Mouse (Mus musculus) thymus, postnatal 4 days (tissue): ENCODE results near the gene Cdc42ep3.

Experiments used
- DNase-seq: peaks from one replicate; pipeline ENCODE4 v3.0.0; 2021

Gene Cdc42ep3

DNA sequence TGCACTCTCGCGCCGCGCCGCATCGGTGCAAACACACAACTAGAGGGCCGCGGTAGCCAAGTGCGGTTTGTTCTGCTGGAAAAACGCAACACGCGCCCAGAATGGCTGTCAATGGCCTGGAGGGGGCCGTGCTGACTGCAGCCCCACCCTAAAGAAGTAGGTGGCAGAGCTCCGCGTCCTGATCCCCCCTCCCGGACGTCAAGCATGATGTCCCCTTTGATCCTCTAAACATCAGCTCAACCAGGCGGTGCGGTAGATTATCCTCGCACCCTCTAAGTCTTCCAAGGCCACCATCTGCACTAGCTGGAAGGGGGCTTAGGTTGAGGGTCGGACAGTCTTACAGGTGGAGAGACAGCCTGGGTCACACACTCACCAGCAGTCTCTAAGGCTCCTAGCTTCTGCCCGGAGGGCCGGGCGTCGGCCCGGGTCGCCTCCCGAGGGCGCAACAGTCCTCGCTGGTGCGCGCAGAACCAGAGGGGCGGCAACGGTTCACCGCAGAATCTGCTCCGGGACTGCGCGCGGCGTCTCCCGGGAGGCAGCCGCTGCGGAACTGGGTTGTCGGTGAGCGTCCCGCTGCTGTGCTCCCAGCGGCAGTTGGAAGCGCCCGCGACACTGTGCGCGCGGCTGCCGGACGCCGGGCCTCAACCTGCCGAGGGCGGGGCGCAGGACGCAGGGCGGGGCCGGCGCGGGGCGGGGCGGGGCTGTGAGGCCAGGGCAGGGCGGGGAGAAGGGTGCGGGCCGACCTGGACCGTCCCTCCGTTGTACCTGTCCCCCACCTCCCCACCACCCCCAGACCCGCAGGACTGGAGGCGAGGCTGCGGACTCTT lies at the start of gene Cdc42ep3:
Gene Cdc42ep3 (minus strand): TSS at position 648 of the 827 bp plus-strand sequence.
- DNase-seq = peak; percentile 84

- DNase-seq = no peak
These were observed 45.5 kb upstream of the Cdc42ep3 start for GRCm38 (mm10) chr17:79400356-79400755.

GRCm38 (mm10) chr17:79398416-79398815 lies 43.5 kb upstream of the Cdc42ep3 start:
- DNase-seq = no peak

- no peak for DNase-seq
These were observed 39.9 kb upstream of the Cdc42ep3 start for GRCm38 (mm10) chr17:79394799-79395198.

DNA sequence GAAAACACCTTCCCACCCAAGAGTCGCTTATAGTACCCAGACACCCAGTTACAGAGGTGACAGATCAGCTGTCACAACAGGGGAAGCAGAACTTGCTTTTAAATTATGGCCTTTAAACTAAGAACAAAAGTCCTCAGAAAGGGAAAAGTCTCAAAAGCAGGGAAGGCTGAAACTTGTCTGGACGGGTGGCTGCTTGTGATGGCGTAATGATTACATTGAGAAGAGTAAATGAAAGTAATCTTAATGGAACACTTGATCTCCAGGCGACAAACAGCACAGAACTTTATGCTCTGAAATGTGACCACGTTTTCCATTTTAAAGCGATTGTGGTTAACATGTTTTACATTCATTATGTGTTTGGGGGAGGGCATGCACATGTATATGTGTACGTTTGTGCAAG lies 39.0 kb upstream of the Cdc42ep3 start:
- DNase-seq = no peak

GRCm38 (mm10) chr17:79387465-79388066 lies 32.7 kb upstream of the Cdc42ep3 start:
- DNase-seq = no peak

DNA sequence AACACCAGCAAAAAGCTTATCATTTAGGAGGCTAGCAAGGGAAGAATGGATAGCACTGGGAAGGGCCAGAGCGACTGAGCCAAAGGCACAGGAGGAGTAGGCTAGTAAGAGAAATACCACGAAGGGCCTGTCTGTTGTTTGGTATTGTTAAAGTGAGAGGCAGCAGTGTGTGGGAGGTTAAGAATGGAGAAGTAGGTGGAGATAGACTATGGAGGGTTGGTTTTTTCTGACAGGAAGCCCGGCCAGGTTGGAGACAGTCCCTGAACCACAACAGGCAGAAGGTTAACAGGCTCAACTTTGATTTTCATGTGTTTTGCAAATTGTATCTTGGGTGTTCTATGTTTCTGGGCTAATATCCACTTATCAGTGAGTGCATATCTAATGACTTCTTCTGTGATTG lies 26.6 kb upstream of the Cdc42ep3 start:
- DNase-seq = no peak

DNA sequence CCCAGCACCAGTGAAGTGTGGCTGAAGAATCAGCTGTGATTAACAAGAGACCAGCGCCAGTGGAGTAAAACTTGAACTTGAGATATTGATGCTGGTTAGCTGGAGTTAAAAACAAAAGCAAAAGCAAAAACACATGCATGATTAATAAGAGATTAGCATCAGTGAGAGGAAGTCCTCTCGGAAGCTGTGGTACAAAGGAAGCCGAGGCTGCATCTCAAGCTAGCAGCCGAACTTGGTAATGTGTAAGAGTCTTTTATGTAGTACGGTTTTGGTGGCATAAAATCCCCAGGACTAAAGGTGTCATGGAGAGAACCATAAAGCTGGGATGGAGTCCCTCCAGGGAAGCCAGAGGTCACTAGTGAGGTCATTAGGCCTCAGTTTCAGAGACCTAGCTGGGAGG lies 24.3 kb upstream of the Cdc42ep3 start:
- DNase-seq = no peak

DNA sequence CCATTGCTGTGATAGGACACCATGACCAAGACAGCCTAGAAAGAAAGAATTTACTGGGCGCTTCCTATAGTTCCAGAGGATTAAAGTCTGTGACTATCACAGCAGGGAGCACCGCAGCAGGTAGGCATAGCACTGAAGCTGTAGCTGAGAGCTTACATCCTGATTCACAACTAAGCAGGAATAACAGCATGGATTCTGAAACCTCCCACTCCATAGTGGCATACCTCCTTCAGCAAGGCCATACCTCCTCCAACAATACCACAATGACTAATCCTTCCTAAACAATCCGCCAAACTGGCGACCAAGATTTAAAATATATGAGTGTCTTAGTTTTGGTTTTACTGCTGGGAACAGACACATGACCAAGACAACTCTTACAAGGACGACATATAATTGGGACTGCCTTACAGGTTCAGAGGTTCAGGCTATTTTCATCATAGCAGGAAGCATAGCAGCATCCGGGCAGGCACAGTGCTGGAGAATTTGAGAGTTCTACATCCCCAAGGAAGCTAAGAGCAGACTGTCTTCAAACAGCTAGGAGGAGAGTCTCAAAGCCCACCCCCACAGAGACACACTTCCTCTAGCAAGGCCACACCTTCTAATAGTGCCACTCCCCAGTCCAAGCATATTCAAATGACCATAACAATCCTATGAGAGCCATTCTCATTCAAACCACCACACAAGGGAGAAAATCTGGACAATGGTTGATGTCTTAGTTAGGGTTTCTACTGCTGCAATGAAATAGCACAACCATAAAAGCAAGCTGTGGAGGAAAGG lies 21.7 kb upstream of the Cdc42ep3 start:
- DNase-seq = no peak

DNA sequence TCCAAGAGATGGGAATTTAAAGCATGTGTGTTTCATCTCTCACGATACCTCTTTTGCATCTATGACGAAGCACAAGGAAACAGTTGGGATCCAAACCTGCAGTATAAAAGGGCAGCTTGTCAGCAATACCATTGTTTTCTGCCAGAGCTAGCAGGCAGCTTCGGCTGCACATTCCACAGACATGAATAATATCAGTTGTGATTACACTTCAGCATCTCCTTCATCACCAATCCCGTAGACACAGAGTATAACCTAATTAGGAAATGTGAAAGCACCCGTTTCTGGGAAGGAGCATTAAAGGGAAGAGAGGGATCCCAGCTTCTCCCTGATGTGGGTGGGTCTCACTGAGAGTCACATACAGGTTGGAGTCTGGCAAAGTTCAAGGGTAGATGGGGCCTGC lies 18.1 kb upstream of the Cdc42ep3 start:
- DNase-seq = no peak

DNA sequence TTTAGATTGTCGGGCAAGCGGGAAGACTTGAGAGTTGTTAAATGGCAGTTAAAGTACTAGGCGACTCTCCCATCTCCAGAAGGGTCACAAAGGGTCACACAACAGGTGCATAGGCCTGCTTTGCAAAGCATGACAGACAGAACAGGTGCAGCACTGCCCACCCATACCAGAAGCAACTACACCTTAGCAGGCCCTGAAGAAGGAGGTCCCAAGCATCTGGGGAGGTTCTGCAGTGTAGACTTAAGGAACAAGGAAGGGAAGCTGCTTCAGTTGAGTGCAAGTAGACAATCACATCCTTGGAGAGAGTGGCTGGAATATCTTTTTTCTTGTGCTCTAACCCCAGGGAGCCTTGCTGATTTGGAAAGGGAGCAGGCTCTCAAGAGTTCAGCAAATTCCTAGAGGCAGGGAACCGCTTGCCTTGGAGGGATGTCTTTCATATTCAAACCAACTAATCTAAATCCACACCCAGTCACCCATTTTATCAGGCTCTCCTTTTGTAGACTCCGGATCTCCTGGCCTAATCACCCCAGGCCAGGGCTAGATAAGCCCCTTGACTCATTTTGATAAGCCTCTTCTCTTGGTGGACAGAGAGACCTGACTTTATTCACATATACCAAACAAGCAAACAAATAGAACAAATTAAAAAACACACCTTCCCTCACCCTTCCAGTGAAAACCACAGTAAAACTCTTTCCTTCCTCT lies 10.0 kb upstream of the Cdc42ep3 start:
- no peak for DNase-seq

GRCm38 (mm10) chr17:79356071-79356601 lies 1.2 kb upstream of the Cdc42ep3 start:
- peak; percentile 46 for DNase-seq

GRCm38 (mm10) chr17:79355271-79355991 lies 540 bp upstream of the Cdc42ep3 start:
- peak; percentile 83 for DNase-seq

GRCm38 (mm10) chr17:79354174-79354443 lies 782 bp downstream of the Cdc42ep3 start:
- DNase-seq = no peak

DNA sequence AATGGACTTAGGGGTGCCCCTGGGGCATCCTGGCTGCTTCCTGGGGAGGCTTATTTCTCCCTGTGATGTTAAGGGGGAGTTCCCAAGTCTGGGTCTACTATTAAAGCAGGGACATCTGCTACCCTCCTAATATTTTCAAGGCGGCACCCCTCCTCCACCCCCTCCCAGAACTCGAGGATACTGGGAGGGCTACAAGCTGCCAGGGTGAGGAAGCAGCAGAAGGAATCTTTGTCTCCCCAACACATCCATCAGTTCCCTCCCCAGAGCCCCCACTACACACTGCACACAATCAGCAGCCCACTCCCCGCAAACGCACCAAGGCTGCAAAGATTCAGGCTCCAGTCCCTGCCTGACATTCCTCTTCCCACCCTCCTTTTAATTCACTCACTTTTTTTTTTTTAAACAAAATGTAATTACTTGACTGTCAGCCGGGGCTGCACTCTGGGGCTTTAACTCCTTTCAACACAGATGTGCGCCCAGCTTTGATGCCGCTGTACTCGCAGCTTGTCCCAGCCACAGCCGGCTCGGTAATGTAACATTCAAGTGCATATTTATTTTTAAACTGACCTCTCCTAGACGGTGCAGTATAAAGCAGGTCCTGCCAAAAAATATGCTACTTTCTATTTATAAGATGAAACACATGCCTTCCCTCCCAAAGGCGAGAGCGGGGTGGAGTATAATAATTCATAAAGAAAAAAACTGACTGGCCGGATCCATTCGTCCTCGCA lies 1.3 kb downstream of the Cdc42ep3 start:
- peak; percentile 55 for DNase-seq

- DNase-seq = no peak
These were observed 4.1 kb downstream of the Cdc42ep3 start for GRCm38 (mm10) chr17:79350751-79351191.

DNA sequence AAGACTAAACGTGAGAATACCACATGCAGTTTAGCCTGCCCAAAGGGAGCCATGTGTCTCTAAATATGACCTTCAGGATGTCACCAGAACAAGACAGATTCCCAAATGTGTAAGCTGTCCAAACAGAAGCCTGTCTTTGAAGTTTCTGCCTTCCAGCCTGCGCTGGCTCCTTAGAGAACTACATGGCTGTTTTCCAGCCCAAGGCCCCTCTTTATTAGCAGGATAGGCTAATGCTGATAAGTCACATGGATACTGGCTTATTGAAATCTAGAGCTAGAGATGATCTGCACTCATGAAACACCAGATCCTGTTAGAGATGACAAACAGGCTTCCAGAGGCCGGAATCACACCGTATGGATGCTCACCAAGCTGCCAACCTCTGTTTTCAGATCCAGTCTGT lies 5.5 kb downstream of the Cdc42ep3 start:
- no peak for DNase-seq

GRCm38 (mm10) chr17:79347920-79348589 lies 6.8 kb downstream of the Cdc42ep3 start:
- DNase-seq = no peak

DNA sequence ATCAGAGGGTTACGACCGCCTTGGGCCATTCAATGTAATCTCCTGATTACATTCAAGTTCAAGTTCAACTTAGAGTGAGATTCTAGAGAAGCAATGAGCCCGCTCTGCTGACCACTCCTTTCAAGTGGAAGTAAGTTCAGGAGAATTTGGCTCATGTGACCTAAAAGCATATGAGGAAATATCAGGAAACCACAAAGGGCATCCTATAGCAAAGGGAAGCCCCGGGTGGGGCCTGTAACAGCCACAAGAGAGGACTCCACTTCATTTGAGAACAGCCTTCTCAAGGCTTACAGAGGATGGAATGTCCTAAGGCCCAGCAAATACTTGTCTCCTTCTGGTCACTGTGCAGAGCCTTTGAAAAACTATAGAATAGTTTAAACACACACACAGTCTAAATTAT lies 7.6 kb downstream of the Cdc42ep3 start:
- DNase-seq = no peak

DNA sequence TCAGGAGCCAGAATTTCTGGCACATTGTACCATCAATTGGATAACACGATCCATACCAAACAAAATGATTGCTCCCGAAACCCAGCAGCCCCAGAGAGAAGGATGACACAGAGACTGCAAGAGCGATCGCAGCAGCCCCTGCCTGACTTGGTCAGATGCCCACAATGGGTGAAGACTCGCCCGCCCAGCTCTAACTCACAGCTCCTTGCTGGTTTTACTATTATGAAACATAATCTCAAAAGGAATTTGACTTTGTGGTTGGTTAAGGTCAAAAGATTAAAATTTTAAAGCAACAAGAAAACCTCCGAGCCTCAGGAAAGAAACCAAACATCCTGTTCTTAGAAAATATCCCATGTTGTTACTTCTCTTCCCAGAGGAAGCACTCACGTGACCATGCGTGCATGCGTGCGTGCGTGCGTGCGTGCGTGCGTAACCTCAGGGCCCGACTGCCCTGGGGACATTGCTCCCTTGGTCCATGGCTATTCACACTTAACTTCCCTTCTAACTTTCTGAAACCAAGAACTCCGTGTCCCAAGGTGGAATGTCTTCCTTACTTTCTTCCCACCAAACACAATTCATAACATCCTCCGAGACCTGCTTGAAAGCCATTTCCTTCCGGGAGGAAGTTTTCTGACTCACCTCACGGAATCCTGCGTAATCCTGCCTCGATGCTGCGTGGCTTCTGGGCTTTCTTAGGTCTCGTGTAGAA lies 9.7 kb downstream of the Cdc42ep3 start:
- DNase-seq = no peak
